Mouse (Mus musculus) brain, embryonic 14.5 days (tissue): ENCODE measurements around the gene Amigo2. TPM values are rescaled to one million over a fixed set of nuclear protein-coding genes. Genes with fewer than 3 reads are reported as not detected.

ENCODE experiments used
- DNase-seq: peaks from one replicate; pipeline ENCODE4 v3.0.0-alpha.2; 2011; ENCODE audit warnings: low read depth
- CTCF ChIP-seq: fragments of 200-500 bp; IDR thresholded peaks from 2 replicates; pipeline ENCODE4 v1.5.1; 2012; ENCODE audit warnings: inconsistent platforms, mild to moderate bottlenecking, moderate library complexity, borderline replicate concordance; ENCODE audit not compliant: insufficient read depth, insufficient read length; ENCODE audit errors: extremely low read depth
- POLR2A ChIP-seq: fragments of 200-500 bp; IDR thresholded peaks from 2 replicates; pipeline ENCODE4 v1.6.1; 2012; ENCODE audit warnings: mild to moderate bottlenecking, inconsistent platforms, borderline replicate concordance; ENCODE audit not compliant: poor library complexity, insufficient read depth, insufficient read length, severe bottlenecking; ENCODE audit errors: extremely low read depth
- polyA plus RNA-seq: library from polyadenylated mRNA; depleted of rRNA; stranded (reverse); fragments of >200 nt; gene quantifications from 2 replicates; pipeline ENCODE4 v1.2.3, GENCODE M21; 2012

Gene Amigo2
- polyA plus RNA-seq, 1 experiment = 6.3 TPM

GRCm38 (mm10) chr15:97281712-97282571, 34.9 kb upstream of the Amigo2 start:
- DNase-seq = peak; percentile 85
- TF ChIP-seq CTCF (no peak), POLR2A (no peak)

- no peak for TF ChIP-seq POLR2A
- no peak for TF ChIP-seq CTCF
- no peak for DNase-seq
Observed at GRCm38 (mm10) chr15:97280776-97281175, 33.7 kb upstream of the Amigo2 start.

GRCm38 (mm10) chr15:97280131-97280530, 33.0 kb upstream of the Amigo2 start:
- no peak for TF ChIP-seq POLR2A
- TF ChIP-seq CTCF = no peak
- DNase-seq = no peak

- TF ChIP-seq POLR2A = no peak
- no peak for DNase-seq
Observed at GRCm38 (mm10) chr15:97278340-97278948, 31.4 kb upstream of the Amigo2 start.

GRCm38 (mm10) chr15:97277328-97277727, 30.2 kb upstream of the Amigo2 start:
- DNase-seq = no peak
- TF ChIP-seq POLR2A (no peak), CTCF (no peak)

- DNase-seq = peak; percentile 69
- TF ChIP-seq POLR2A (no peak), CTCF (no peak)
Observed at GRCm38 (mm10) chr15:97276660-97277153, 29.6 kb upstream of the Amigo2 start.

- DNase-seq = no peak
Observed at GRCm38 (mm10) chr15:97275626-97276395, 28.7 kb upstream of the Amigo2 start.

GRCm38 (mm10) chr15:97272831-97273230, 25.7 kb upstream of the Amigo2 start:
- TF ChIP-seq CTCF (no peak), POLR2A (no peak)

More at GRCm38 (mm10) chr15:97275626-97276395, 28.7 kb upstream of the Amigo2 start:
- TF ChIP-seq POLR2A = no peak

GRCm38 (mm10) chr15:97271985-97272697, 25.1 kb upstream of the Amigo2 start:
- no peak for TF ChIP-seq CTCF
- TF ChIP-seq POLR2A = no peak
- DNase-seq = peak; percentile 39

More at GRCm38 (mm10) chr15:97272831-97273230, 25.7 kb upstream of the Amigo2 start:
- no peak for DNase-seq

- no peak for DNase-seq
- no peak for TF ChIP-seq POLR2A
- TF ChIP-seq CTCF = no peak
Observed at GRCm38 (mm10) chr15:97267094-97267695, 20.1 kb upstream of the Amigo2 start.

GRCm38 (mm10) chr15:97266236-97266845, 19.3 kb upstream of the Amigo2 start:
- DNase-seq = no peak
- no peak for TF ChIP-seq POLR2A
- no peak for TF ChIP-seq CTCF

GRCm38 (mm10) chr15:97262251-97262650, 15.2 kb upstream of the Amigo2 start:
- TF ChIP-seq POLR2A = no peak
- TF ChIP-seq CTCF = no peak
- DNase-seq = no peak
